Mouse (Mus musculus): ENCODE results near the gene Mib2. TPM values are rescaled to one million over a fixed set of nuclear protein-coding genes. Genes with fewer than 3 reads are reported as not detected.

The Mib2 gene
- polyA plus RNA-seq, 1 experiment from 2014 or later: 19.7 TPM

DNA sequence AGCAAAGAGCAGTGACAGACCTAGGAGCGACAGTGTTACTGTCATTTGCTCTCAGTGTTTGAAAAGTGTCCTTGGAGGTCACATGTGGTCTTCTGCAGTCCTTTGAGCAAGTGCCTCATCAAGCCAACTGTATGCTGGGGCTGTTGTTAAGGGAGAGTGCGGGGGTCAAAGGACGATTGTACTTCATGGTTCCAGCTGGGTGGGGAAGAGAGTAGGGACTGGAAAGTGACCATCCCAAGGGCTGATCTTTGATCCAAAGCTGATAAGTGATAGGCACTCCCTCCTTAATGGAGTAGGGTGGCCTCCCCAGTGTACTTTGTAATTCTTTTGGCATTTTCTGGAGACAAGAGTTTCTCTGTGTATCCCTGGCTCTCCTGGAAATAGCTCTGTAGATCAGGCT lies 57.1 kb downstream of the Mib2 start:
- WGBS: 94% methylated on average over 3 of the region's 3 CpGs
- Histone ChIP-seq H3K9ac (ENCODE audit: low read length) (no peak overlapping the region), H3K36me3 (ENCODE audit: control insufficient read depth, insufficient read depth, low read length) (peaks cover 62% of the 10 kb centered on the region), H3K27me3 (replicated peaks; ENCODE audit: control insufficient read depth, insufficient read depth, low read length) (no peaks in the 10 kb centered on the region), H3K4me1 (replicated peaks; ENCODE audit: control insufficient read depth, insufficient read depth, low read length) (no peaks in the 10 kb centered on the region), H3K27ac (ENCODE audit: low read depth) (no peak overlapping the region), H3K4me2 (ENCODE audit: low read length) (no peak overlapping the region), H3K4me3 (ENCODE audit: low read depth, low read length) (no peak overlapping the region), H3K9me3 (ENCODE audit: control insufficient read depth, low read length) (no peaks in the 10 kb centered on the region)
- no peak for ATAC-seq (replicated peaks; ENCODE audit: low FRiP score, low TSS enrichment, low read depth)
- DNase-seq (ENCODE audit: low spot score): no peak

DNA sequence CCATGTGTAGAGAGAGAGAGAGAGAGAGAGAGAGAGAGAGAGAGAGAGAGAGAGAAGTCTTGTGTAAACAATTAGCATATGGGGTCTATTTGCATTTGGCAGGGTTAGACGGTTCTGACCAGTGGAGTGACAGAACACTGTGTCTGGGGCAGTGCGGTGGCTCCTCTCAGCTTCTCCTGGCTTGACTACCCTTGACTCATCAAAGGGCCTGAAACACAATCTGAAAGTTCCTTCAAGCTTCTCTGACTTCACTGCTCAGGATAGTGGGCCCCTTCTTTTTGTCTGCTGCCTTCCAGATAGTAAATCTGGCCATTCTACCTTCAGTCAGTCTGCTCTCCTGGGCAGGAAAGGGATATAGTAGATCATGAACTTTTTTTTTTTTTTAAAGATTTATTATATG lies 62.2 kb downstream of the Mib2 start:
- no peak for ATAC-seq (replicated peaks; ENCODE audit: low FRiP score, low TSS enrichment, low read depth)

GRCm38 (mm10) chr4:155605132-155605531 lies 63.9 kb downstream of the Mib2 start:
- no peaks in the 10 kb centered on the region for H3K27me3 ChIP-seq (replicated peaks; ENCODE audit: control insufficient read depth, insufficient read depth, low read length)
- H3K4me2 ChIP-seq (ENCODE audit: low read length): no peak overlapping the region
- H3K9me3 ChIP-seq (ENCODE audit: control insufficient read depth, low read length): no peaks in the 10 kb centered on the region
- peaks cover 6% of the 10 kb centered on the region for H3K4me1 ChIP-seq (replicated peaks; ENCODE audit: control insufficient read depth, insufficient read depth, low read length)
- no peak for DNase-seq (ENCODE audit: low spot score)
- no peak for ATAC-seq (replicated peaks; ENCODE audit: low FRiP score, low TSS enrichment, low read depth)
- H3K36me3 ChIP-seq (ENCODE audit: control insufficient read depth, insufficient read depth, low read length): peaks cover 12% of the 10 kb centered on the region
- H3K27ac ChIP-seq (ENCODE audit: low read depth): no peak overlapping the region
- no peak overlapping the region for H3K4me3 ChIP-seq (ENCODE audit: low read depth, low read length)
- no peak overlapping the region for H3K9ac ChIP-seq (ENCODE audit: low read length)
- 84% methylated on average over 4 of the region's 4 CpGs for whole genome bisulfite sequencing

More for the DNA sequence above, 62.2 kb downstream of the Mib2 start:
- Histone ChIP-seq H3K36me3 (ENCODE audit: control insufficient read depth, insufficient read depth, low read length) (peaks cover 26% of the 10 kb centered on the region), H3K9me3 (ENCODE audit: control insufficient read depth, low read length) (no peaks in the 10 kb centered on the region), H3K4me3 (ENCODE audit: low read depth, low read length) (no peak overlapping the region), H3K4me1 (replicated peaks; ENCODE audit: control insufficient read depth, insufficient read depth, low read length) (peaks cover 3% of the 10 kb centered on the region; the same call in 1 of the 2 replicates), H3K27me3 (replicated peaks; ENCODE audit: control insufficient read depth, insufficient read depth, low read length) (no peaks in the 10 kb centered on the region), H3K4me2 (ENCODE audit: low read length) (no peak overlapping the region), H3K9ac (ENCODE audit: low read length) (no peak overlapping the region), H3K27ac (ENCODE audit: low read depth) (no peak overlapping the region)
- WGBS: 64% methylated on average over 2 of the region's 2 CpGs
- DNase-seq (ENCODE audit: low spot score): no peak

Other genes with a start within 250 kb of the Mib2 start
- gene Tmem52, start 200.1 kb downstream of the Mib2 start, polyA plus RNA-seq (2014; fragmentation: Nextera tagmentation; extraction: Ambion mirVana): 0.40 and 0.46 TPM in 2 replicates
- gene Gnb1, start 177.8 kb downstream of the Mib2 start, polyA plus RNA-seq (2014; fragmentation: Nextera tagmentation; extraction: Ambion mirVana): 503 and 504 TPM in 2 replicates
- gene Nadk, start 106.8 kb downstream of the Mib2 start, polyA plus RNA-seq (2014; fragmentation: Nextera tagmentation; extraction: Ambion mirVana): 93.6 and 99.6 TPM in 2 replicates
- 8.5 and 9.5 TPM in 2 replicates for gene Slc35e2, start 67.8 kb downstream of the Mib2 start, polyA plus RNA-seq (2014; fragmentation: Nextera tagmentation; extraction: Ambion mirVana)
- 48.7 and 52.6 TPM in 2 replicates for gene Cdk11b, start 44.3 kb downstream of the Mib2 start, polyA plus RNA-seq (2014; fragmentation: Nextera tagmentation; extraction: Ambion mirVana)
- gene Gm10563, start 23.8 kb downstream of the Mib2 start, polyA plus RNA-seq (2014; fragmentation: Nextera tagmentation; extraction: Ambion mirVana): not detected in 2 replicates
- 30.3 and 31.1 TPM in 2 replicates for gene Mmp23, start 15.8 kb downstream of the Mib2 start, polyA plus RNA-seq (2014; fragmentation: Nextera tagmentation; extraction: Ambion mirVana)
- gene Fndc10, start 25.1 kb upstream of the Mib2 start, polyA plus RNA-seq (2014; fragmentation: Nextera tagmentation; extraction: Ambion mirVana): 2.0 and 3.1 TPM in 2 replicates
- gene Ssu72, start 35.6 kb upstream of the Mib2 start, polyA plus RNA-seq (2014; fragmentation: Nextera tagmentation; extraction: Ambion mirVana): 149 and 151 TPM in 2 replicates
- 0.55 and 0.60 TPM in 2 replicates for gene Tmem240, start 65.6 kb upstream of the Mib2 start, polyA plus RNA-seq (2014; fragmentation: Nextera tagmentation; extraction: Ambion mirVana)
- gene Atad3a, start 91.9 kb upstream of the Mib2 start, polyA plus RNA-seq (2014; fragmentation: Nextera tagmentation; extraction: Ambion mirVana): 134 and 136 TPM in 2 replicates
- 16.4 and 16.6 TPM in 2 replicates for gene Vwa1, start 105.5 kb upstream of the Mib2 start, polyA plus RNA-seq (2014; fragmentation: Nextera tagmentation; extraction: Ambion mirVana)
- 0.55 and 0.69 TPM in 2 replicates for gene Tmem88b, start 116.7 kb upstream of the Mib2 start, polyA plus RNA-seq (2014; fragmentation: Nextera tagmentation; extraction: Ambion mirVana)
- not detected in 2 replicates for gene Ankrd65, start 121.2 kb upstream of the Mib2 start, polyA plus RNA-seq (2014; fragmentation: Nextera tagmentation; extraction: Ambion mirVana)
- gene Mrpl20, start 133.7 kb upstream of the Mib2 start, polyA plus RNA-seq (2014; fragmentation: Nextera tagmentation; extraction: Ambion mirVana): 237 and 246 TPM in 2 replicates
- 161 and 192 TPM in 2 replicates for gene Ccnl2, start 143.3 kb upstream of the Mib2 start, polyA plus RNA-seq (2014; fragmentation: Nextera tagmentation; extraction: Ambion mirVana)
- 133 and 151 TPM in 2 replicates for gene Aurkaip1, start 162.1 kb upstream of the Mib2 start, polyA plus RNA-seq (2014; fragmentation: Nextera tagmentation; extraction: Ambion mirVana)
- 60.0 and 73.3 TPM in 2 replicates for gene Mxra8, start 170.5 kb upstream of the Mib2 start, polyA plus RNA-seq (2014; fragmentation: Nextera tagmentation; extraction: Ambion mirVana)
- 7.3 and 7.8 TPM in 2 replicates for gene Dvl1, start 178.2 kb upstream of the Mib2 start, polyA plus RNA-seq (2014; fragmentation: Nextera tagmentation; extraction: Ambion mirVana)
- gene Tas1r3, start 194.2 kb upstream of the Mib2 start, polyA plus RNA-seq (2014; fragmentation: Nextera tagmentation; extraction: Ambion mirVana): 0.38 and 0.43 TPM in 2 replicates
- gene Cptp, start 200.2 kb upstream of the Mib2 start, polyA plus RNA-seq (2014; fragmentation: Nextera tagmentation; extraction: Ambion mirVana): 20.5 and 21.4 TPM in 2 replicates
- gene Ints11, start 200.3 kb upstream of the Mib2 start, polyA plus RNA-seq (2014; fragmentation: Nextera tagmentation; extraction: Ambion mirVana): 69.3 and 76.4 TPM in 2 replicates
- 55.6 and 55.9 TPM in 2 replicates for gene Pusl1, start 222.6 kb upstream of the Mib2 start, polyA plus RNA-seq (2014; fragmentation: Nextera tagmentation; extraction: Ambion mirVana)
- 16.2 and 16.6 TPM in 2 replicates for gene Acap3, start 222.6 kb upstream of the Mib2 start, polyA plus RNA-seq (2014; fragmentation: Nextera tagmentation; extraction: Ambion mirVana)